Mouse (Mus musculus) CH12.LX (cell line): ENCODE data around the gene Steap2. TPM values are rescaled to one million over a fixed set of nuclear protein-coding genes. Genes with fewer than 3 reads are reported as not detected.

ENCODE experiments used
- DNase-seq: peaks from one replicate; pipeline ENCODE4 v3.0.0-alpha.2; 2013; ENCODE audit errors: extremely low read depth
- H3K27ac ChIP-seq: 2 replicates; pipeline ENCODE4 v1.5.1; 2012; ENCODE audit warnings: low read depth, mild to moderate bottlenecking, control low read depth, moderate library complexity; ENCODE audit not compliant: insufficient read depth
- H3K27me3 ChIP-seq: replicated peaks from 2 replicates; pipeline ENCODE3; 2012; ENCODE audit warnings: inconsistent platforms
- H3K36me3 ChIP-seq, 2 experiments: replicated peaks in 1 of 2; 2 replicates each; pipeline versions ENCODE3 to v1.6.1; 2012; ENCODE audit warnings: inconsistent platforms in 1 of 2, low read length in 1 of 2, mild to moderate bottlenecking in 1 of 2, mixed read lengths in 1 of 2, moderate library complexity in 1 of 2; ENCODE audit not compliant: control insufficient read depth in 1 of 2, insufficient read depth in 1 of 2
- H3K4me1 ChIP-seq, 2 experiments: 2 replicates each; pipeline ENCODE4 v1.6.1; 2012; ENCODE audit warnings: inconsistent platforms in 1 of 2, moderate library complexity in 1 of 2; ENCODE audit not compliant: insufficient read depth in 2 of 2, control insufficient read depth in 1 of 2
- H3K4me2 ChIP-seq: 2 replicates; pipeline ENCODE4 v1.6.1; 2012; ENCODE audit warnings: low read depth, mild to moderate bottlenecking, control low read depth; ENCODE audit not compliant: poor library complexity, insufficient read depth, severe bottlenecking
- H3K4me3 ChIP-seq, 3 experiments: fragments of 150-350 bp in 1 of 3; sonication (generic) in 1 of 3; replicated peaks in 1 of 3; 2 replicates each; pipeline versions ENCODE3 to v1.5.1; 2011 to 2012; ENCODE audit warnings: low read depth in 2 of 3, low read length in 2 of 3, mild to moderate bottlenecking in 2 of 3, moderate library complexity in 2 of 3, control low read depth in 1 of 3, improper control_type of control experiment in 1 of 3, inconsistent platforms in 1 of 3, mixed read lengths in 1 of 3; ENCODE audit not compliant: poor library complexity in 1 of 3
- H3K79me2 ChIP-seq: replicated peaks from 2 replicates; pipeline ENCODE4 v1.6.1; 2012; ENCODE audit warnings: mild to moderate bottlenecking, moderate library complexity; ENCODE audit not compliant: control insufficient read depth, poor library complexity, insufficient read depth, severe bottlenecking; ENCODE audit errors: extremely low read depth
- H3K9ac ChIP-seq: 2 replicates; pipeline ENCODE4 v1.6.1; 2012; ENCODE audit warnings: low read depth, mild to moderate bottlenecking, control low read depth, moderate library complexity; ENCODE audit not compliant: insufficient read depth
- H3K9me3 ChIP-seq: replicated peaks from 2 replicates; pipeline ENCODE3; 2012; ENCODE audit warnings: low read length, inconsistent platforms, mixed read lengths
- BHLHE40 ChIP-seq: IDR thresholded peaks from 2 replicates; pipeline ENCODE4 v1.6.1; 2011; ENCODE audit warnings: mild to moderate bottlenecking, low read depth, low read length, improper control_type of control experiment
- CHD1 ChIP-seq: IDR thresholded peaks from 2 replicates; pipeline ENCODE4 v1.6.1; 2012; ENCODE audit warnings: low read depth, low read length, improper control_type of control experiment, inconsistent platforms
- ETS1 ChIP-seq: conservative IDR thresholded peaks from 2 replicates; pipeline ENCODE4 v1.6.1; 2012; ENCODE audit warnings: low read depth, mild to moderate bottlenecking, inconsistent platforms, low read length, improper control_type of control experiment, moderate library complexity
- GABPA ChIP-seq: IDR thresholded peaks from 2 replicates; pipeline ENCODE4 v1.6.1; 2012; ENCODE audit warnings: low read depth, low read length, improper control_type of control experiment, inconsistent platforms; ENCODE audit not compliant: insufficient replicate concordance
- IRF4 ChIP-seq: IDR thresholded peaks from 2 replicates; pipeline ENCODE4 v1.6.1; 2014; ENCODE audit warnings: low read depth, mild to moderate bottlenecking, inconsistent platforms, low read length, improper control_type of control experiment
- JUN ChIP-seq: IDR thresholded peaks from 2 replicates; pipeline ENCODE4 v1.6.1; 2011; ENCODE audit warnings: low read depth, mild to moderate bottlenecking, low read length, improper control_type of control experiment, moderate library complexity; ENCODE audit not compliant: insufficient read depth
- JUND ChIP-seq: conservative IDR thresholded peaks from 2 replicates; pipeline ENCODE4 v1.6.1; 2011; ENCODE audit warnings: low read depth, low read length, improper control_type of control experiment
- KAT2A ChIP-seq: IDR thresholded peaks from 2 replicates; pipeline ENCODE4 v1.6.1; 2012; ENCODE audit warnings: low read length, improper control_type of control experiment, inconsistent platforms; ENCODE audit not compliant: insufficient replicate concordance
- MAX ChIP-seq: IDR thresholded peaks from 2 replicates; pipeline ENCODE4 v1.6.1; 2011; ENCODE audit warnings: low read length, improper control_type of control experiment
- MEF2A ChIP-seq: IDR thresholded peaks from 2 replicates; pipeline ENCODE4 v1.6.1; 2014; ENCODE audit warnings: low read depth, mild to moderate bottlenecking, inconsistent platforms, low read length, improper control_type of control experiment, borderline replicate concordance
- MYC ChIP-seq: IDR thresholded peaks from 2 replicates; pipeline ENCODE4 v1.6.1; 2011; ENCODE audit warnings: low read depth, mild to moderate bottlenecking, improper control_type of control experiment, low read length
- NRF1 ChIP-seq: IDR thresholded peaks from 2 replicates; pipeline ENCODE4 v1.6.1; 2014; ENCODE audit warnings: low read depth, mild to moderate bottlenecking, inconsistent platforms, low read length, improper control_type of control experiment, moderate library complexity
- POLR2AphosphoS2 ChIP-seq: IDR thresholded peaks from 2 replicates; pipeline ENCODE4 v1.6.1; 2011; ENCODE audit warnings: low read depth, low read length, improper control_type of control experiment
- RAD21 ChIP-seq: IDR thresholded peaks from 2 replicates; pipeline ENCODE4 v1.6.1; 2011; ENCODE audit warnings: low read depth, mild to moderate bottlenecking, low read length, improper control_type of control experiment, moderate library complexity
- RCOR1 ChIP-seq: conservative IDR thresholded peaks from 2 replicates; pipeline ENCODE4 v1.6.1; 2012; ENCODE audit warnings: low read depth, mild to moderate bottlenecking, inconsistent platforms, low read length, improper control_type of control experiment
- TCF12 ChIP-seq: IDR thresholded peaks from 2 replicates; pipeline ENCODE4 v1.6.1; 2014; ENCODE audit warnings: low read depth, mild to moderate bottlenecking, inconsistent platforms, low read length, improper control_type of control experiment
- UBTF ChIP-seq: IDR thresholded peaks from 2 replicates; pipeline ENCODE4 v1.6.1; 2012; ENCODE audit warnings: low read depth, mild to moderate bottlenecking, inconsistent platforms, low read length, improper control_type of control experiment, moderate library complexity
- USF1 ChIP-seq: IDR thresholded peaks from 2 replicates; pipeline ENCODE4 v1.6.1; 2014; ENCODE audit warnings: low read depth, mild to moderate bottlenecking, inconsistent platforms, low read length, improper control_type of control experiment
- USF2 ChIP-seq: conservative IDR thresholded peaks from 2 replicates; pipeline ENCODE4 v1.6.1; 2011; ENCODE audit warnings: low read depth, low read length, improper control_type of control experiment
- ZC3H11A ChIP-seq: IDR thresholded peaks from 2 replicates; pipeline ENCODE4 v1.6.1; 2012; ENCODE audit warnings: low read depth, mild to moderate bottlenecking, inconsistent platforms, low read length, improper control_type of control experiment
- ZKSCAN1 ChIP-seq: IDR thresholded peaks from 2 replicates; pipeline ENCODE4 v1.6.1; 2012; ENCODE audit warnings: low read depth, inconsistent platforms, low read length, improper control_type of control experiment, borderline replicate concordance
- dilution Hi-C: fragments of 300-500 bp; cut with MboI; formaldehyde crosslinking; loops from 2 replicates; pipeline ENCODE4 v1.14.3; 2020; ENCODE audit warnings: low sequenced_read_pairs; ENCODE audit not compliant: extremely low pct_unique_long_range_greater_than_20kb, extremely low pct_ligation_motif_present
- in situ Hi-C: fragments of 300-500 bp; cut with MboI; formaldehyde crosslinking; loops from 3 replicates; pipeline ENCODE4 v1.14.3; 2019; ENCODE audit warnings: low sequenced_read_pairs, low pct_ligation_motif_present, low pct_unique_long_range_greater_than_20kb, mixed read lengths
- polyA plus RNA-seq: library from polyadenylated mRNA; unstranded; fragments of >175 nt; gene quantifications from 2 replicates; pipeline ENCODE4 v1.2.1, GENCODE M21; 2012; ENCODE audit warnings: low read depth; ENCODE audit not compliant: insufficient read length
- total RNA-seq, 2 experiments: library from RNA; depleted of rRNA; stranded (reverse); fragments of 300-350 nt in 1 of 2; fragments of >200 nt in 1 of 2; gene quantifications; 2 replicates each; pipeline ENCODE4 v1.2.3; 2012 to 2014

The Steap2 gene
- total and polyA plus RNA-seq, 3 experiments, result not detected

DNA sequence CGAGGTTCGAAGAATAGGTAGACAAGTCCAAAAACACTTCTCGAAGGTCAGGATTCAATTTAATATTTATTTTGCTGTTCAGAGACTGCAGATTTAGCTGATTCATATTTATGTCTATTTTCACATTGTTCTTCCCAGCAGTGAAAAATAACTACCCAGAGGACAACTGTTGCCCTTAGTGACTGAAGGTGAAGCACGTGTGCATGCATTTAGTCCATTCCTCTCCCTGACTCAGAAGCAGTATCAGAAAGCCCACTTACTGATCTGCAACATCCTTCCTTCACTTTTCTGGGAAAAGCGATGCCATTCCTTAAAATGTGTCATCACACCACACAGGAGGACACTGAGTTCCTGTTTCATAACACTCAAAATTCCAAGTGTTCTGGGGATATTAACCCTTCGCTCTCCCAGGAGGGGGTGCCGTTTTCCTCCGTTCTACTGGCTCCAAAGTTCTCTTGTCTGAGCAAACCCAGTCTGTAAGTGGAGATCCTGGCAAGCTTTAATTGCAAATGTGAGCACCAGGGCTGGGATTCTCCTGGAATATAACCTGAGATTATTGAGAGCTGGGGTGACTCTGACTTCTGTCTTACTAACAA lies 5.3 kb downstream of the Steap2 start:
- Histone ChIP-seq H3K79me2 (no peaks in the 10 kb centered on the region), H3K4me3 (no peak overlapping the region), H3K9me3 (peaks cover 4% of the 10 kb centered on the region), H3K4me1 (no peaks in the 10 kb centered on the region), H3K9ac (no peak overlapping the region), H3K27ac (no peak overlapping the region), H3K27me3 (no peaks in the 10 kb centered on the region), H3K4me2 (no peak overlapping the region), H3K36me3 (no peaks in the 10 kb centered on the region)
- dilution Hi-C loops (no loop called here), in situ Hi-C loops (no loop called here)
- DNase-seq, result no peak
- TF ChIP-seq BHLHE40, result no peak
- no peak for TF ChIP-seq ZKSCAN1
- no peak for TF ChIP-seq TCF12

DNA sequence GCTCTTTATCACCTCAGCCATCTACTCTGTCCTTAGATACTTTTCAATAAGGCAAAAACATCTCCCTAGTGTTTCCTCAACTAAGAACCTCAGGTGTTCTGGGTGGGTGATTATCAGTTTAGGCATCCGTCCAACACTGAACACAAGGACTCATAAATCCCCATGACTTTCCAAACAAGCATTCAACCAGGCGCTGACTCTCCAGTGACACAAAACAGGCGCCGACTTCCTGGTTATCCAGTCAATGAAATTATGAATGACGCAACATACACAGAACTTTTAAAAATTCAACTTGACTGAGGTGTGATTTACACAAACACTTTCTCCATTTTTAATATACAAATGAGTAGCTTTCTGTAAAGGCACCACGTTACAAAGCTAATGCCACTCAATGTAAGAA lies 6.2 kb downstream of the Steap2 start:
- in situ Hi-C loops, result no loop called here
- dilution Hi-C loops, result no loop called here
- no peak overlapping the region for H3K4me2 ChIP-seq
- H3K27me3 ChIP-seq, result no peaks in the 10 kb centered on the region
- no peak for DNase-seq
- no peak overlapping the region for H3K4me3 ChIP-seq
- no peaks in the 10 kb centered on the region for H3K79me2 ChIP-seq
- no peaks in the 10 kb centered on the region for H3K36me3 ChIP-seq
- no peak for TF ChIP-seq UBTF
- no peak for TF ChIP-seq USF2
- TF ChIP-seq JUN, result no peak
- TF ChIP-seq RCOR1, result no peak
- TF ChIP-seq USF1, result no peak
- TF ChIP-seq IRF4, result no peak
- TF ChIP-seq GABPA, result no peak
- TF ChIP-seq ZC3H11A, result no peak
- no peak for TF ChIP-seq MAX
- no peak for TF ChIP-seq MYC
- TF ChIP-seq JUND, result no peak
- no peak for TF ChIP-seq RAD21
- TF ChIP-seq MEF2A, result no peak
- no peak for TF ChIP-seq NRF1
- no peak for TF ChIP-seq KAT2A
- no peak for TF ChIP-seq CHD1
- TF ChIP-seq POLR2AphosphoS2, result no peak
- TF ChIP-seq TCF12, result no peak
- TF ChIP-seq ETS1, result no peak
- no peak overlapping the region for H3K27ac ChIP-seq
- no peaks in the 10 kb centered on the region for H3K4me1 ChIP-seq
- no peak overlapping the region for H3K9ac ChIP-seq
- H3K9me3 ChIP-seq, result no peaks in the 10 kb centered on the region
